Mouse (Mus musculus) heart, embryonic 14.5 days (tissue): ENCODE measurements around the gene Hnrnpu. TPM values are rescaled to one million over a fixed set of nuclear protein-coding genes. Genes with fewer than 3 reads are reported as not detected.

Source experiments
- ATAC-seq: fragments of 200-750 bp; cut with Nextera tagmentation; 2 replicates; pipeline ENCODE4 v1.8.0; 2017; ENCODE audit warnings: low read depth, moderate TSS enrichment; ENCODE audit not compliant: insufficient number of reproducible peaks, insufficient read depth, low FRiP score
- H3K27ac ChIP-seq, 2 experiments: fragments of 200-500 bp in 1 of 2; fragments of 300-500 bp in 1 of 2; sonication (generic) in 1 of 2; replicated peaks in 1 of 2; 2 replicates each; pipeline ENCODE4 v1.5.1; 2012 to 2014; ENCODE audit warnings: low read depth in 2 of 2, low read length in 2 of 2, control low read depth in 1 of 2, mild to moderate bottlenecking in 1 of 2, mixed read lengths in 1 of 2; ENCODE audit not compliant: control insufficient read depth in 1 of 2, insufficient read depth in 1 of 2
- H3K27me3 ChIP-seq: fragments of 300-500 bp; sonication (generic); 2 replicates; pipeline ENCODE4 v1.6.1; 2014; ENCODE audit warnings: mild to moderate bottlenecking, low read length, control low read depth; ENCODE audit not compliant: control insufficient read depth, insufficient read depth
- H3K36me3 ChIP-seq: fragments of 300-500 bp; sonication (generic); 2 replicates; pipeline ENCODE4 v1.6.1; 2014; ENCODE audit warnings: mild to moderate bottlenecking, control low read depth, low read length, mixed read lengths; ENCODE audit not compliant: control insufficient read depth, insufficient read depth
- H3K4me1 ChIP-seq, 2 experiments: fragments of 200-500 bp in 1 of 2; fragments of 300-500 bp in 1 of 2; sonication (generic) in 1 of 2; 2 replicates each; pipeline ENCODE4 v1.6.1; 2012 to 2014; ENCODE audit warnings: low read length in 2 of 2, control low read depth in 1 of 2, mixed read lengths in 1 of 2; ENCODE audit not compliant: control insufficient read depth in 2 of 2, insufficient read depth in 2 of 2
- H3K4me2 ChIP-seq: fragments of 300-500 bp; sonication (generic); 2 replicates; pipeline ENCODE4 v1.6.1; 2014; ENCODE audit warnings: mild to moderate bottlenecking, low read length
- H3K4me3 ChIP-seq, 2 experiments: fragments of 200-500 bp in 1 of 2; fragments of 300-500 bp in 1 of 2; sonication (generic) in 1 of 2; 2 replicates each; pipeline ENCODE4 v1.5.1; 2012 to 2014; ENCODE audit warnings: low read length in 2 of 2, mild to moderate bottlenecking in 2 of 2, control low read depth in 1 of 2, low read depth in 1 of 2, moderate library complexity in 1 of 2; ENCODE audit not compliant: control insufficient read depth in 1 of 2, insufficient read depth in 1 of 2
- H3K9ac ChIP-seq: fragments of 300-500 bp; sonication (generic); 2 replicates; pipeline ENCODE4 v1.6.1; 2014; ENCODE audit warnings: mild to moderate bottlenecking, low read length
- H3K9me3 ChIP-seq: fragments of 300-500 bp; sonication (generic); 2 replicates; pipeline ENCODE4 v1.6.1; 2016; ENCODE audit warnings: low read length, control low read depth; ENCODE audit not compliant: control insufficient read depth
- WGBS: fragments of 180-500 bp; shearing (Covaris S2); extraction: QIAGEN DNeasy Blood & Tissue Kit; methylation state at CpG from one replicate; pipeline ENCODE4 v1.1.7; 2014; 5-methylcytosine and 5-hydroxymethylcytosine counted together
- polyA plus RNA-seq: library from polyadenylated mRNA; unstranded; fragments of >200 nt; fragmentation: Nextera tagmentation; extraction: Ambion mirVana; gene quantifications from 2 replicates; pipeline ENCODE4 v1.2.1, GENCODE M21; 2014

The Hnrnpu gene
- polyA plus RNA-seq, result 294 and 316 TPM in 2 replicates

DNA sequence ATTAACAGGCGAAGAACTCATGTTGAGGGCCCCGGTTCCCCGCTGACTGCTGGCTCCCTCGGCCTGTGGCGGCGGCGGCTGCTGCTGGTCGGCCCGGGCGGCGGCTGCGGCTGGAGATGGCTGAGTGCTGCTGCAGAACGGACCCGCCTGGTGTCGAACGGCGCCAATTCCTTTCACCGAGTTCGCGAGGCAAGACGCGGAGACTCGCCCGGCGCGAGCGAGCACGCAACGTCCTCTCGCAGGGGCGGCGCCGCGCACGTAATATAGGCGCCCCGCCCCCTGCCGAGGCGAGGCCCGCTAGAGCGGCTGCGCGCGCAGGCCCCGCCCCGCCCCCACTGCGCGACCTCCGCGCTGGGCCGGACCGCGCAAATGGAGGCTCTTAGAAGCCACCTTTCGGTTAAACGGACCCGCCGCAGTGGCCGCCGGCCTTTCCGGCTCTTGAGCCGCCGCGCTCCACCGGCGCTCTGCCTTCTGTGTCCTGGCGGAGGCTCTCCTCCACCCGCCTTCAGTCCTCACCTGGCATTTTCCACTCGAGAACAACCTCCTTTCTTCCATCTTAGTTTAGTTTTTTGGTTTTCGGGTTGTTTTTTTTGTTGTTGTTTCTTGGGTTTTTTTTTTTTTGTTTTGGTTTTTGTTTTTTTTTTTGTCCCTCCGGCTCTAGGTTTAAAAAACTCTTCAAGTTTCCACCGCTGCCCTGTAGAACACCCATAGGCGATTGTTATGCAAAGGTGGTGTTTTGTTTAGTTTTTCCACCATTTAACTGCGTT is at the start of gene Hnrnpu:
TSS of gene Hnrnpu (minus strand) at position 247 of the 767 bp plus-strand sequence.
- WGBS, result under 1% methylated on average over 73 of the region's 73 CpGs
- peaks cover 3 to 28% of the 10 kb centered on the region in 2 experiments for H3K4me1 ChIP-seq
- ATAC-seq, result peak; percentile 88
- H3K27me3 ChIP-seq, result no peaks in the 10 kb centered on the region
- peak within 1 kb of the TSS; percentile 73 for H3K4me2 ChIP-seq
- H3K27ac ChIP-seq, result peak within 1 kb of the TSS; percentile 99
- H3K4me3 ChIP-seq, result peak within 1 kb of the TSS; percentile 84 to 99
- peaks cover 26% of the 10 kb centered on the region for H3K36me3 ChIP-seq
- no peaks in the 10 kb centered on the region for H3K9me3 ChIP-seq
- H3K9ac ChIP-seq, result peak within 1 kb of the TSS; percentile 100

DNA sequence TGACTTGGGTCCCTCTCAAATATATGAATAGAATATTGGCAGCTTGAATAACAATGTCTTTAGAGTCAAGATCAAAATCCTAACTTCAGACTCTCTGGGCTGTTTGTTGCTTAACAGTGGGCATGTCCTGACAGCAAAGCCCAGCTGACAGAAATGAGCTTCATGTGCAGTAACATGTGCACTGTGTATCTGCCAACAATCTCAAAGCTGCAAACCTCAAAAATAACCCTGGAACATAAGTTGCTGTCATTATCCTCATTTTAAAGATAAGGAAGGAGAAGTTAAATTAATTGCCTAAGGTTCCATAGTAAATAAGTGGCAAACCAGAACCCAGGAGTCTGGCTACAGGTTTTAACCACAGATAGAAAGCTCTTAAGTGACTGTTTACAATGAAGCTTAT is 44.6 kb upstream of the Hnrnpu start:
- no peak overlapping the region for H3K9ac ChIP-seq
- H3K27me3 ChIP-seq, result no peaks in the 10 kb centered on the region
- H3K4me2 ChIP-seq, result no peak overlapping the region
- ATAC-seq, result no peak
- H3K4me3 ChIP-seq, result no peak overlapping the region
- no peaks in the 10 kb centered on the region for H3K36me3 ChIP-seq
- no peak overlapping the region for H3K27ac ChIP-seq
- H3K9me3 ChIP-seq, result no peaks in the 10 kb centered on the region
- H3K4me1 ChIP-seq, result peaks cover 0 to 7% of the 10 kb centered on the region in 2 experiments; a peak in 1 of 4 replicates

DNA sequence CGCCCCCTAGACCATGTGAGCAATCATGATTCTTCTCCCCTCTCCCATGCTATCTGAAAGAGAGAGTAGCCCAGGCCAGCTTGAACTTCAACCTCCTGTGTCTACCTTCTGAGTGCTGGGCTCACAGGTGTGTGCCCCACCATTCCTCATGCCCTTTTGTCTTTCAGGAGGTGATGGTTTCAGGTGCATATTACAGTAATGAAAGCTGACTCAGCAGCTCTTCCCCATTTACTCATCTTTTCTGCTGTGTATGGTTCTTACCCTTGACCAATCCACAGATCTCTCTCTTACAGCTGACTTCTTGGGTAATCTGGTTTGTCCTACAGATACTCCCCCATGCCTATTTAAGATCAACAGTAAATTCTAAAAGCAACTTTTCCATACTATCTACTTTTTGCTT is 41.6 kb upstream of the Hnrnpu start:
- no peak overlapping the region for H3K4me2 ChIP-seq
- H3K27me3 ChIP-seq, result no peaks in the 10 kb centered on the region
- H3K27ac ChIP-seq, result no peak overlapping the region
- no peaks in the 10 kb centered on the region for H3K9me3 ChIP-seq
- H3K36me3 ChIP-seq, result no peaks in the 10 kb centered on the region
- ATAC-seq, result no peak
- H3K9ac ChIP-seq, result no peak overlapping the region
- H3K4me1 ChIP-seq, result peaks cover 0 to 5% of the 10 kb centered on the region in 2 experiments; a peak in 1 of 4 replicates
- 90% methylated on average over 1 of the region's 1 CpGs for WGBS
- no peak overlapping the region for H3K4me3 ChIP-seq

DNA sequence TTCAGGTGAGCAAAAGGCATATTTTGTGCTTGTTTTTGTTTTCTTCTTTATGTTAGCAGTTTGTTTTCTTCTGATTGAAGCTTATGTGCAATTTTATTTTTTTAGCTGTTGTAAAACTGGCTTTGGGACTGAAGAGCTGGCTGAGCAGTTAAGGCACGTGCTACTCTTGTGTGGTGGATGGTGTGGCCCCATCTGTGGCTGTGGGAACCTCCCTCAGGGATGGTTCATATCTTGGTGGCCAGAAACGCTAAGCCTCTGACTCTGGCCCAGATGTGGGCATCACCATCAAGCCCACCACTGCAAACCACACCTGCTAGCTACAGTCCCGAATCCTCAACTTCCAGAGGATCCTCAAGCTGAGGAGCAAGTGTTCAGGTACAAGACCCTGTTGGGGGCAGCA is 40.5 kb upstream of the Hnrnpu start:
- H3K9me3 ChIP-seq, result no peaks in the 10 kb centered on the region
- H3K4me3 ChIP-seq, result no peak overlapping the region
- H3K36me3 ChIP-seq, result no peaks in the 10 kb centered on the region
- H3K4me2 ChIP-seq, result no peak overlapping the region
- ATAC-seq, result no peak
- H3K27me3 ChIP-seq, result no peaks in the 10 kb centered on the region
- peaks cover 0 to 5% of the 10 kb centered on the region in 2 experiments; a peak in 1 of 4 replicates for H3K4me1 ChIP-seq
- H3K9ac ChIP-seq, result no peak overlapping the region
- 76% methylated on average over 3 of the region's 3 CpGs for WGBS
- H3K27ac ChIP-seq, result no peak overlapping the region

DNA sequence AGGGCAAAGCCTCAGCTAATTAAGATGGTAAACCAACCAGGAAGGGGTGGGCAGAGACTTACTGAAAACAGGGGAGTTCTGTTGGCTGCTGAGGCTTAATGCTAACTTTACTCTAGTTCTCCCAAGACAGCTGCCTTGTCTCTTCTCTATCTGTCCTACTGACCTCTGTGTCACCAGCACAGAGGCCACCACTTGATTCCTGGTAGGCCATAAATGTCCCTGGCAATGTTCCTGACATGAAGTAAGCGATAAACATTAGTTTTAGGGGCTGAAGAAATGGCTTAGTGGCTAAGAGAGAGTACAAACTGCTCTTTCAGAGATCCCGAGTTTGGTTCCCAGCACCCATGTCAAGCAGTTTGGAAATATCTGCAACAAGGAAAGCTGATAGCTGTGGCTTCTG is 39.3 kb upstream of the Hnrnpu start:
- Histone ChIP-seq H3K36me3 (no peaks in the 10 kb centered on the region), H3K9me3 (no peaks in the 10 kb centered on the region), H3K4me3 (no peak overlapping the region), H3K27me3 (no peaks in the 10 kb centered on the region), H3K9ac (no peak overlapping the region), H3K4me1 (no peaks in the 10 kb centered on the region), H3K4me2 (no peak overlapping the region), H3K27ac (no peak overlapping the region)
- 73% methylated on average over 2 of the region's 2 CpGs for WGBS
- no peak for ATAC-seq

DNA sequence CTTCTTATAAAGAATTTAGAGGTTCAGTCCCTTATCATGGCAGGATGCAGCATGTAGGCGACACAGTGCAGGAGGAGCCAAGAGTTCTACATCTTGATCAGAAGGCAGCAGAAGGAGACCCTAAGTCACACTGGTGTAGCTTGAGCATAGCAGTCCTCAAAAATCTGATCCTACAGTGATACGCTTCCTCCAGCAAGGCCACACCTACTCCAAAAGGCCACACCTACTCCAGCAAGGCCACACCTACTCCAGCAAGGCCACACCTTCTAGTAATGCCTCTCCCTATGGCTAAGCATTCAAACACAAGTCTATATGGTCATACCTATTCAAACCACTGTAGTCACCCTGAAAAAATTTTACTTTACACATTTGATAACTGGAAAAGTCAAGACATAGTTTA is 38.5 kb upstream of the Hnrnpu start:
- 85% methylated on average over 2 of the region's 2 CpGs for WGBS
- Histone ChIP-seq H3K27ac (no peak overlapping the region), H3K9ac (no peak overlapping the region), H3K36me3 (no peaks in the 10 kb centered on the region), H3K4me1 (no peaks in the 10 kb centered on the region), H3K9me3 (no peaks in the 10 kb centered on the region), H3K4me3 (no peak overlapping the region), H3K4me2 (no peak overlapping the region), H3K27me3 (no peaks in the 10 kb centered on the region)
- ATAC-seq, result no peak

DNA sequence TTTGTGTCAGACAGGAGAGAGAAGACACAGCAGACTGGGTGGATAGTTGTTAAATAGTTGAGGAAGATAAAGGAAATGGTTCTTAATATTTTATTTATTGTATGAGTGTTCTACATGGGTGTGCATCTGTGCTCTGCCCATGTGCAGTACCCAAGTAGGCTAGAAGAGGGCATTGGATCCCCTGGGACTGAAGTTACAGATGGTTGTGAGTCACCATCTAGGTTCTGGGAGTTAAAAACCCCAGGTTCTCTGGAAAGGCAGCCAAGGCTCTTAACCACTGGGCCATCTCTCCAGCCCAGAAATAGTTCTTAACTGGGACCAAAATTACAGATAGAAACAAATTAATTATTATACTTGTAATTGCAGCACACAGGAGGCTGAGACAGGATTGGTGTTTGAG is 37.8 kb upstream of the Hnrnpu start:
- no peak overlapping the region for H3K4me2 ChIP-seq
- no peak overlapping the region for H3K27ac ChIP-seq
- no peaks in the 10 kb centered on the region for H3K36me3 ChIP-seq
- H3K4me3 ChIP-seq, result no peak overlapping the region
- H3K9ac ChIP-seq, result no peak overlapping the region
- H3K27me3 ChIP-seq, result no peaks in the 10 kb centered on the region
- ATAC-seq, result no peak
- no peaks in the 10 kb centered on the region for H3K4me1 ChIP-seq
- H3K9me3 ChIP-seq, result no peaks in the 10 kb centered on the region

DNA sequence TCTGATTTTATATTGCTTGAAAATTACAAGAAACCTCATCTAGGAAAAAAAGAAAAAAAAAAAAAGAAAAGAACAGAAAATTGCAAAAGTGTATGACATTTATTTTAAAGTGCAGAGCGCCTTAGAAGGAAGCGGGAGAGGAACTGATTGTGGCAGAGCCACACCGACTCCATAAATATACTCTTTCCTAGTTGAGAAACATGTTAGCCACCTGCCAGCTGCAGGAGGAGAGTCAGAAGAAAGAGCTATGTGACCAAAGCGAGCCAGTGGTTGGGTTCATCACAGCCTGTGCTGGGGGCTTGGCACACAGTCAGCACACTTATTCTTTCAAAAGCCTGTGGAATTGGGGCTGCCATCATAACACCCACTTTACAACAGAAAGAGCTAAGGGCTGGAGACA is 35.1 kb upstream of the Hnrnpu start:
- Histone ChIP-seq H3K4me1 (peaks cover 4 to 16% of the 10 kb centered on the region in 2 experiments; a peak in 3 of 4 replicates), H3K4me2 (no peak overlapping the region), H3K27ac (no peak overlapping the region), H3K27me3 (no peaks in the 10 kb centered on the region), H3K36me3 (no peaks in the 10 kb centered on the region), H3K9ac (no peak overlapping the region), H3K9me3 (no peaks in the 10 kb centered on the region), H3K4me3 (no peak overlapping the region)
- WGBS, result 77% methylated on average over 4 of the region's 4 CpGs
- no peak for ATAC-seq
